Mouse (Mus musculus) heart, postnatal 0 days (tissue): ENCODE data around the gene Nrxn3.

ENCODE experiments used
- CTCF ChIP-seq: IDR thresholded peaks from 2 replicates; pipeline ENCODE4 v1.5.1; 2016; ENCODE audit warnings: antibody characterized with exemption, control low read depth, low read depth
- EP300 ChIP-seq: IDR thresholded peaks from 2 replicates; pipeline ENCODE4 v1.6.1; 2016; ENCODE audit warnings: antibody characterized with exemption, low read depth

GRCm38 (mm10) chr12:88726755-88727154 is 4.1 kb downstream of the Nrxn3 start:
- TF ChIP-seq CTCF: no peak
- no peak for TF ChIP-seq EP300
